Mouse (Mus musculus): ENCODE data around the gene Tecpr1.

- TF ChIP-seq ZC3H11A (IDR thresholded peaks at IDR 0.05; ENCODE audit: low read depth, low read length) (no peak), GABPA (IDR thresholded peaks at IDR 0.05; ENCODE audit: insufficient replicate concordance, low read depth, low read length) (no peak), POLR2A (IDR thresholded peaks at IDR 0.05; ENCODE audit: low read depth, low read length) (no peak), EP300 (IDR thresholded peaks at IDR 0.05; ENCODE audit: low read length) (no peak), CTCF (conservative IDR thresholded peaks at IDR 0.05 in 1 of 2, IDR thresholded peaks at IDR 0.05 in 1 of 2; ENCODE audit: low read depth in 2 of 2, low read length in 2 of 2) (no peak), TBP (conservative IDR thresholded peaks at IDR 0.05; ENCODE audit: low read depth, low read length) (no peak), ETS1 (conservative IDR thresholded peaks at IDR 0.05; ENCODE audit: low read depth, low read length) (no peak), E2F4 (IDR thresholded peaks at IDR 0.05; ENCODE audit: insufficient replicate concordance, low read depth, low read length) (no peak)
Observed at GRCm38 (mm10) chr5:144218061-144218460, 5.4 kb downstream of the Tecpr1 start.
